In the genomic region with DNA sequence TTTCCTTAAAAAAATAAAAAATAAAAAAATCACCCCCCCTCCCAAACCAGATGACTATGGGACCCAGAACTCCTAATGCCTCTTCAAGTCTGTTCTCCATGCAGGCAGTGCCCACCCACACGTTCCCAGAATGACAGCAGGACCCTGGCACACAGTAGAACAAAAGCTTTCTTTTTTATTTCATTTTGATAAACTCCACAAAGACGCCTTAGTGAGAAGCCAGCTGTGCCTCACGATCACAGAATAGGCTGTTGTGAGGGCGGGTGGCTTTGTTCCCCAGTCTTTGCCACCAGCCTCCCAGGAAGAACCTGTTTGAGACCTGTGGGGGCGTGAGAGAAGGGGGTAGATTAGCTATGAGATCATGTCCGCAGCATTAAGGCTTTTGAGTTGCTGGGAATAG, we compare ENCODE assay signal across 7 mouse cellular contexts. TPM values are rescaled to one million over a fixed set of nuclear protein-coding genes. Genes with fewer than 3 reads are reported as not detected.
DNase-seq lines count a peak whose midpoint lies in the region; ATAC-seq and TF ChIP-seq lines count a peak whose summit lies in the region.

No protein-coding gene starts in this region.

- peak overlapping the region; percentile 64 for H3K4me2 ChIP-seq in embryonic facial prominence, embryonic 15.5 days (replicated peaks)
- peak overlapping the region; percentile 90 for H3K4me2 ChIP-seq in hindbrain, postnatal 0 days (ENCODE audit: low read depth, low read length)

- no peak overlapping the region for H3K9ac ChIP-seq in embryonic facial prominence, embryonic 15.5 days
- no peak overlapping the region for H3K9ac ChIP-seq in hindbrain, postnatal 0 days (replicated peaks; ENCODE audit: low read length)

- peaks cover 35% of the 10 kb centered on the region for H3K36me3 ChIP-seq in embryonic facial prominence, embryonic 15.5 days
- peaks cover 26% of the 10 kb centered on the region for H3K36me3 ChIP-seq in hindbrain, postnatal 0 days (ENCODE audit: insufficient read depth, low read length)

- no peaks in the 10 kb centered on the region for H3K9me3 ChIP-seq in embryonic facial prominence, embryonic 15.5 days (replicated peaks)
- H3K9me3 ChIP-seq in hindbrain, postnatal 0 days (ENCODE audit: low read length), result no peaks in the 10 kb centered on the region

- intact Hi-C loops in left cerebral cortex, adult 2 months (cut with DNase I), result no loop called here
- intact Hi-C loops in left cerebral cortex, postnatal 4 days (cut with DNase I), result no loop called here

- TF ChIP-seq CTCF in left cerebral cortex, adult 2 months (IDR thresholded peaks at IDR 0.05), result no peak
- no peak for TF ChIP-seq CTCF in hindbrain, postnatal 0 days (IDR thresholded peaks at IDR 0.05; ENCODE audit: low read depth)
- TF ChIP-seq CTCF in olfactory bulb, adult 2 months (IDR thresholded peaks at IDR 0.05; ENCODE audit: insufficient read depth, low read depth, low read length), result no peak

- H3K27ac ChIP-seq in left cerebral cortex, adult 2 months, result peak overlapping the region; percentile 55
- no peak overlapping the region for H3K27ac ChIP-seq in embryonic facial prominence, embryonic 15.5 days (replicated peaks)
- no peak overlapping the region for H3K27ac ChIP-seq in hindbrain, postnatal 0 days
- H3K27ac ChIP-seq in olfactory bulb, adult 2 months (ENCODE audit: insufficient read depth, low read depth, low read length), result peak overlapping the region; percentile 73; the same call in 1 of the 2 replicates

- peaks cover 32% of the 10 kb centered on the region for H3K4me1 ChIP-seq in embryonic facial prominence, embryonic 15.5 days
- peaks cover 24% of the 10 kb centered on the region for H3K4me1 ChIP-seq in hindbrain, postnatal 0 days (ENCODE audit: insufficient read depth, low read length)
- peaks cover 32% of the 10 kb centered on the region for H3K4me1 ChIP-seq in olfactory bulb, adult 2 months (ENCODE audit: control insufficient read depth, insufficient read depth, low read length)

- peak overlapping the region; percentile 75 for H3K4me3 ChIP-seq in left cerebral cortex, adult 2 months
- H3K4me3 ChIP-seq in embryonic facial prominence, embryonic 15.5 days (replicated peaks), result 0 out of 2 replicates have a peak overlapping the region, but pooled peaks have one; percentile 95
- H3K4me3 ChIP-seq in hindbrain, postnatal 0 days (ENCODE audit: low read length), result no peak overlapping the region
- H3K4me3 ChIP-seq in olfactory bulb, adult 2 months (ENCODE audit: insufficient read depth, low read depth, low read length), result peak overlapping the region; percentile 41; the same call in 1 of the 2 replicates

- H3K27me3 ChIP-seq in embryonic facial prominence, embryonic 15.5 days, result no peaks in the 10 kb centered on the region
- no peaks in the 10 kb centered on the region for H3K27me3 ChIP-seq in hindbrain, postnatal 0 days (ENCODE audit: insufficient read depth, low read length)

- DNase-seq in left cerebral cortex, adult 2 months (ENCODE audit: extremely low spot score in 1 of 2, low spot score in 2 of 2), result peak in 1 of 2 experiments; percentile 51
- no peak for DNase-seq in left cerebral cortex, postnatal 4 days
- no peak for DNase-seq in hindbrain, postnatal 0 days (ENCODE audit: low spot score)
- DNase-seq in adrenal gland, postnatal 4 days (ENCODE audit: low spot score in 2 of 2), result no peak
- no peak for DNase-seq in spleen, adult 18-20 months

- TF ChIP-seq POLR2A in olfactory bulb, adult 2 months (IDR thresholded peaks at IDR 0.05; ENCODE audit: insufficient read depth, low read depth, low read length), result no peak

- 72% methylated on average over 6 of the region's 6 CpGs for WGBS in embryonic facial prominence, embryonic 15.5 days
- WGBS in hindbrain, postnatal 0 days, result 49% methylated on average over 6 of the region's 6 CpGs
- 16% methylated on average over 6 of the region's 6 CpGs for WGBS in olfactory bulb, adult 2 months

- no peak for ATAC-seq in embryonic facial prominence, embryonic 15.5 days (ENCODE audit: insufficient number of reproducible peaks, low FRiP score, low TSS enrichment, low read depth)
- no peak for ATAC-seq in hindbrain, postnatal 0 days

RNA-seq across cellular contexts. Expression of a gene that starts 2.4 kb away (rescaled TPM):
- total RNA-seq in left cerebral cortex, adult 2 months (2021), result 100 to 1,000 TPM; 702 to 722 TPM
- 100 to 1,000 TPM; 481 to 486 TPM for total RNA-seq in left cerebral cortex, postnatal 4 days (2021)
- polyA plus RNA-seq in embryonic facial prominence, embryonic 15.5 days (2015; fragmentation: Nextera tagmentation; extraction: Ambion mirVana), result 534 and 553 TPM in 2 replicates
- 64.5 and 72.1 TPM in 2 replicates for total RNA-seq in hindbrain, postnatal 0 days (2014; rRNA removed)
- polyA plus RNA-seq in hindbrain, postnatal 0 days (2015; fragmentation: Nextera tagmentation; extraction: Ambion mirVana), result 624 and 631 TPM in 2 replicates
- 795 TPM in 1 of 2 replicates, not detected in the other for polyA plus RNA-seq in olfactory bulb, adult 2 months (2012; ENCODE audit: insufficient read depth, insufficient read length, low replicate concordance, missing spikeins)
- 100 to 1,000 TPM; 265 to 282 TPM for total RNA-seq in adrenal gland, postnatal 4 days (2021)

RNA-seq across cellular contexts. Expression of a gene that starts 27.7 kb away (rescaled TPM):
- total RNA-seq in left cerebral cortex, adult 2 months (2021), result 1 to 10 TPM; 1.6 to 3.0 TPM
- total RNA-seq in left cerebral cortex, postnatal 4 days (2021), result 1 to 10 TPM; 1.2 TPM
- 2.3 and 3.4 TPM in 2 replicates for polyA plus RNA-seq in embryonic facial prominence, embryonic 15.5 days (2015; fragmentation: Nextera tagmentation; extraction: Ambion mirVana)
- total RNA-seq in hindbrain, postnatal 0 days (2014; rRNA removed), result 0.42 and 0.72 TPM in 2 replicates
- polyA plus RNA-seq in hindbrain, postnatal 0 days (2015; fragmentation: Nextera tagmentation; extraction: Ambion mirVana), result 1.3 and 1.4 TPM in 2 replicates
- polyA plus RNA-seq in olfactory bulb, adult 2 months (2012; ENCODE audit: insufficient read depth, insufficient read length, low replicate concordance, missing spikeins), result not detected in 2 replicates
- 1 to 10 TPM; 1.9 to 2.5 TPM for total RNA-seq in adrenal gland, postnatal 4 days (2021)

RNA-seq across cellular contexts. Expression of a gene that starts 50.7 kb away (rescaled TPM):
- total RNA-seq in left cerebral cortex, adult 2 months (2021), result 100 to 1,000 TPM; 149 to 160 TPM
- total RNA-seq in left cerebral cortex, postnatal 4 days (2021), result 100 to 1,000 TPM; 170 to 174 TPM
- polyA plus RNA-seq in embryonic facial prominence, embryonic 15.5 days (2015; fragmentation: Nextera tagmentation; extraction: Ambion mirVana), result 227 and 232 TPM in 2 replicates
- total RNA-seq in hindbrain, postnatal 0 days (2014; rRNA removed), result 87.3 and 115 TPM in 2 replicates
- 233 and 237 TPM in 2 replicates for polyA plus RNA-seq in hindbrain, postnatal 0 days (2015; fragmentation: Nextera tagmentation; extraction: Ambion mirVana)
- not detected in 2 replicates for polyA plus RNA-seq in olfactory bulb, adult 2 months (2012; ENCODE audit: insufficient read depth, insufficient read length, low replicate concordance, missing spikeins)
- total RNA-seq in adrenal gland, postnatal 4 days (2021), result 100 to 1,000 TPM; 147 to 154 TPM

Comparison
In these comparisons a context has a peak if more than half of its experiments do, and no peak if none do; other contexts are left out.
1. H3K27ac ChIP-seq: peak in left cerebral cortex, adult 2 months (single experiment) and olfactory bulb, adult 2 months (single experiment); none in embryonic facial prominence, embryonic 15.5 days (single experiment) and hindbrain, postnatal 0 days (single experiment).